Mouse (Mus musculus): ENCODE measurements at regions not wholly inside any gene's neighbourhood (a gene's known extent, or its start where the extent isn't known, plus 50 kb on each side); places are given as distances from the start of the nearest gene placed in this dataset.

DNA sequence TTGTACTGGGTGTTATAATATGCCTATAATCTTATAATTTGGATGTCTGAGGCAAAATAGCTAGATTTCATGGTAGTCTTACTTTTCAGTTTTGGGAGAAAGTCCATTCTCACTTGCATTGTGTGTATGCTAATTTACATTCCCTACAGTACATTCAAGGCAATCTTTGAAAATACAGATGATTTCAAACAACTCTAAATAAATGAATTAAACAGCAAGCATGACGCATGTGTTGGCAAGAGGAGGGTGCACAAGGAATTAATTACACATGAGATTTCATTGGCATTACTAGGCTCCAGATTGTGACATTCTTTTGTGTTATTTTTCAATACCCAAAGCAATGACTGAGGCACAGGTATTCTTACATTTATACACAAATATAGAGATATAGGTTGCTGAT, 495.2 kb upstream of the Cypt12 start:
- intact Hi-C loops (cut with DNase I) = no loop called here
- no peak for DNase-seq

DNA sequence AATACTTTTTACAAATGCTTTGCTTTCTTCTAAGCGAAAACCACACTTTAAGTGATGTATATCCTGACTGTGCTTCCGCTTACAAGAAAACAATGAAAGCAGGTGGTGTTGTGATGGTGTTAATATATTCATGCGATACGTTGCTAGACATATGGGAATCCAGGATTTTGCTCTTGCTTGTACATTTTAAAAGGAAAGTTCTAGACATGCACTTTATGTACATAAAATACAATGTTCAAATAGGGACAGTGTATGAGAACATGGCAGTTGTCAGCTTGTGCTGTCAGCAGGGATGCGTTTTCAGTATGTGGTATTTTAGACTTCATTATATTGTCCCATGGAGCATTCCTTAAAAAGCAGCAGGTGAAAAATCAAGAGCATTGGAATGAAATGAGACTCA, 487.7 kb upstream of the Cypt12 start:
- DNase-seq = no peak
- intact Hi-C loops (cut with DNase I) = no loop called here

DNA sequence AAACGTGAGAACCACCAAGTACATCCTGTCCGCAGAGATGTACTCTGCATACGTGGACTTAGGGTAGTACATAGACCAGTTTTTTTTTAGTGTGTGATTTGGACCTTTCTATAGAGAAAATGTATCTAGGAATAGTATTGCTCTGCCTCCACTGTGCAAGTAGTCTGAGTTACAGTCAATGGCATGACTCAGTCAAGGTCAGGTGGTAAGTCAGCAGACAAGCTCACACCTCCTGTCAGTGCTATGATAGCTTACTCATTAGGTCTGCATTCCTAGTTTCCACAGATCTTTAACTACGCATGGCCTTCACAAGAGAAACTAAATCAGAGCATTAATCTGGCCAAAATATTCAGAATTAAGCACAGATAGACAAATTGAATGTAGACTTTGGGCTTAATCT, 486.8 kb upstream of the Cypt12 start:
- DNase-seq = no peak

DNA sequence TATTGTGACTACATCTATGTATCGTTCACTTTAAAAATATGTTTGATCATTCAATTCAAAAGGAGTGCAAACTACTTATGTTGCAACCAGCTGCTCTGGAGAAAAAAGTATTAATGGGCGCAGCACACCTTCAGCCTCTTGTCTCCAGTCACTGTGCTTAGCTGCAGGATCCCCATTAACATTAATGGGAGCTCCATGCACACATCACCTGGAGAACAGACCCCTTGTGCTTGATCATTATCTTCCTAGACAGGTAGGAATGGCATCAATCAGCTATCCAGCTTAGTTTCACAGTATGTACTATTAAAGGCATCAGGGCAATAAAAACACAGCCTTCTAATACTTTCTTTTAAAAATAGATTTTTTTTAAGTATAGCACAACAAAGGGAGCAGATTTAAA, 474.4 kb upstream of the Cypt12 start:
- DNase-seq = no peak
- intact Hi-C loops (cut with DNase I) = no loop called here

More for the DNA sequence above, 486.8 kb upstream of the Cypt12 start:
- intact Hi-C loops (cut with DNase I) = no loop called here

DNA sequence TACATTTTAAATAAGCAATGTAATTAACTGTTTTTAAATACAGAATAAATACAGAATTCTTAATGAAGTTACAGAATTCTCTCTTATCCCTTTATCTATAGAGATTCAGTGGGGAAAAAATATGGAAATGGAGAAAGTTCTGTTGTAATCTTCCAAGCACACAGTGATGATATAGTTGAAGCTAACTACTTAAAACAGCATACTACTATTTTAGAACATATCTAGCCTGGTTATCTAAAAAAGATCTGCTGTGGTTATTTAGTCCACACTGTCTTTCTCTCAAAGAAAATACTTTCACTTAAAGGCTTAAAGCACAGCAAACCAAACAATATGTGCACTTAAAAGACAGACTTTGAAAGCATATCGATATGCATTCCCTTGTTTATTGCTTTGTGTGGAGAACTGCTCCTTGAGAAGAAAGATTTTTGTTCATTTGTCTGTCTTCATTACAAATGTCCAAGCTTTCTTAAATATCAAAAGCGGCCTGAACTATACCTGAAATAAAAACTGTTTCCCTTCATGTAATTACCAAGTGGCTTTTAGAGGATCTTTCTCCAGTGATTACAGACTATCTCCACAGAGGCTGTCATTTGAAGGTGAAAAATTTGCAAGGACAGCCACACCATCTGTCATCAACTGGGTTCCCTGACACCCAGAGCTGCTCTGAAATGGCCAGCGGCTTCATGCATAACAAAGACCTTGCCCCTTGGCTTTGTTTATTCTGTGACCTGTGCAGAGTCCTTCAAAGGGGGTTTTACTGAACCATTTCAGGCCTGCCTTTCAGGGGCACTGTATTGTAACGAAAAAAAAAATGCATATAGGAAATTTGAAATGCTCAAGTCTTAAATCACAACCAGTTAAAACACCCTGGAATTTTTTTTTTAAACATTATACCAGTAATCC, 458.7 kb upstream of the Cypt12 start:
- intact Hi-C loops (cut with DNase I) = no loop called here

DNA sequence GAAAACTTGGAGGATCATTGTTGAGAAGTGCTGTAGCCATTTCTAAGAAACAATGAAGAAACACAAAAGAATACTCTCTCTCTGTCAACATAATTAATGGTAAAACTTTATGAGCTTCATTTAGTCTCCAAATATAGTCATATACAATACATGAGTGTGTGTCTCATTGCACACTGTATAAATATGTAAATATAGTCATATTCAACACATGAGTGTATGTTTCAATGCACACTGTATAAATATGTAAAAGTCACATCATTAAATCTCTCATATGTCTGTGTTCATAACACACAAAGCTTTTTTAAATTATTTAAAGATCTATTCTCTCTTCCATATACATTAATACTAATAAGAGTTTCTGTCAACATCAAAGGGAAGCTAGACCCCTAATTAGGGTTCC, 457.6 kb upstream of the Cypt12 start:
- intact Hi-C loops (cut with DNase I) = no loop called here
- DNase-seq = no peak

More for the DNA sequence above, 458.7 kb upstream of the Cypt12 start:
- peak; percentile 18 to 19 for DNase-seq

DNA sequence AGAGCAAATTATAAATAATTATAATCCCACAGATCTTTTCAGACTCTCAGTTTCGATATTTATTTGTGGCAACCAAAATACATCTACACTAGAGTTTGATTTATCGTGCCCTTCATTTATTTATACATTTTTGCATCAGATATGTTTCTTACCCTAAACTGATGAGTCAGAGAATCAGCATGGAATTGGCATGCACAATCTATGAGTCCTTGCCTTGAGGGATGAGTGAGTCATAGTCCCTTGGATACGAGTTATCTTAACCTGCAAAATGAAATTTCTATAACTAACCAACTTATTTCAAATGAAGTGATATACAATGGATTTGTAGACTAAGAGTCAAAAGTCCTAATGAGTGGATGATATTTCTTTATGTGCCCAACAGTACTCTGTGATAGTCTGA, 449.9 kb upstream of the Cypt12 start:
- no peak for DNase-seq
- intact Hi-C loops (cut with DNase I) = no loop called here

DNA sequence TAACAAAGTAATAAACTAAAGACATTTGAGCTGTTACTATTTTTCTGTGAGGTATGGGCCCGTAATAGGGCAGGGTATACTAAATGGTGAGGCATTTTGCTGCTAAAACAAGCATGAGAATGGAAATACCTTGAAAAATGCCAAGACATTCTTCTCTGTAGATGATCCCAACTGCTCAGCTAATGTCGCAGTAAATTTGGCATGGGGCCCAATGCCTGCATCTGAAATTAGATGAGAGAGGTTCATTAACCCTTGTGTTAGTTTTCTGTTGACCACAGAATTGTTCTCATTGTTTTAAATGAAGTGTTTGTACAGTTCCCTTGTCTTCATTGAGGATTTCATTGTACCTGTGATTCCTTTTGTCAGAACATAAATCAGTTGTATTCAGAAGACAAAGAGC, 446.7 kb upstream of the Cypt12 start:
- intact Hi-C loops (cut with DNase I) = no loop called here
- no peak for DNase-seq

DNA sequence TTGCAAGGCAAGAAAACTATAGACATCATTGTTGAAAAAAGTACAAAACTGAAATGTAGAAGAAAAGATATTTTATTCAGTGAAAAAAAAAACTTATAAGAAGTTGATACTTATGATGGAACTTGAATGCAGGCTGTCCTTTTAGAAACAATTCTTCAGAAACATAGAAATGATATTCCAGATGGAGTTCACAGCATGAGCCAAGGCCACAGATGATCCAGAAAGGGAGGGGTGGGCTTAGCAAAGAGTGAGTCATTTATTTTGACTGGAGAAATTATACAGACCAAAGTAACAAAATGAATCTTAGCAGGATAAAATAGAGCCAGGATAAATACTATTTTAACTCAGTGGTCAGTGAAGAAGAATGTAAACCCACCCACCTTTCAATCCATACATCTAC, 406.9 kb upstream of the Cypt12 start:
- DNase-seq = peak in 1 of 2 experiments; percentile 1
- intact Hi-C loops (cut with DNase I) = no loop called here

DNA sequence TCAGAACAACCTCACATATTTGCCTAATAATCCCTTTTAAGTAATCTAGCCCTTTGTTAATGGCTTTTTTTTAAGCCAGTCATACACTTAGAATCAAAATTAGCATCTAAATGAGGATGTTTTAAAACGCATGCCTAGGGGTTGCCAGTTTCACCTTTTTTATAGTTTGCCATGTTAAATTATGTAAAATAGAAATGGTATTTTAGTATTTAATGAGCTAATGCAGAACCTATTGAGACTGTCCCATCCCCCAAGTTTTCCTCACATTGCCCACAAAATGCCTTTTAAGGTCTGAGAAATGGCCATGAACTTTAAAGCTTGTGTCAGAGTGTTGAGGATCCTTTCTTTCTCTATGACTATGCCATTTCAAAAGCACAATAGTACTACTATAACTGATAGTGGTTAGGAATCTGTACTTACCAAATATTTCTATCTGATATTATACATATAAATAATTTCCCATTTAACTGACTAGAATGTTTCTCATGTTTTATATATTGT, 400.6 kb upstream of the Cypt12 start:
- intact Hi-C loops (cut with DNase I) = no loop called here
- DNase-seq = no peak

DNA sequence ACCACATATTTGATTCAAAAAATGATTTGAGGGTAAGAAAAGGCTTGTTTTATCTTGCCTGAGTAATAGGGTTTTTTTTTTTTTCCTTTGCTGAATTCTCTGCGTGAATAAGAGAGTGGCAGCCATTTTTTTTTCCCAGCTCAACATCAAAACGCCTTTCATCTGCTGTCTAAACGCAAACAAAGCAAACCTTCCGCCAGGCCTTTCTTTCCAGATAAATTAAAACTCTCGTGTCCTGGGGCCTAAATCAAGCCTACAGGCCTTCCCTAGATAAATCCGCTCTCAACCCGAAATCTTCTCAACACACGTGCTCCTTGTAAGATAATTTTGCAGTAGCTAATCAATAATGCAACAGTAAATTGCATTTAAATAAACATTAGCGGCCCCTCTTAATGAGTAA, 365.7 kb upstream of the Cypt12 start:
- intact Hi-C loops (cut with DNase I) = no loop called here
- no peak for DNase-seq

DNA sequence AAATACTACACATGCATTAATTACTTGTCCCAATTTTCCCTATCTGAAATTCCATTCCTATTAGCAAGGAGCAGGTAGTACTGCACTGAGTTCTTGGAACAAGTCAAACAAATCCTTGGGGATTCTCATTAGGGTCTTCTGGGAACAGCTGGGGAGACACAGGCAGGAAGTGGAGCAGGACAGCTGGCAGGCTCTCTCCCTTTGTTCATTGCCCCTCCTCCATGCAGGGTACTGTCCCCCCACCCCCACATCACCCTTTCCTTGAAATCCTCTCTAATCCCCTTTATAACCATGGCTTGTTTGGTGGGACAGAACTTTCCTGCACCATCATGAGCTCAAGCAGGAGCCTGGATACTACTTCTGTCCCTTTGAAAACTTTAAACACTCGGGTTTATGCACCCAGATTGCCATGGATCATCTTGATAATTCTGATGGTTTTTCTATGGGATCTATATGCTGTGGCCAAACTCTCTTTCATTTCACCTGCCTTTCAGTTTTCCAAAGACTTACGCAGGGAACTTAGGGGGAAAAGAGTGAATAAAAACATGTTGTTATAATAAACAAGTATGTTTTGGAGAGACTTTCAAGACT, 358.2 kb upstream of the Cypt12 start:
- DNase-seq = no peak
- intact Hi-C loops (cut with DNase I) = no loop called here

DNA sequence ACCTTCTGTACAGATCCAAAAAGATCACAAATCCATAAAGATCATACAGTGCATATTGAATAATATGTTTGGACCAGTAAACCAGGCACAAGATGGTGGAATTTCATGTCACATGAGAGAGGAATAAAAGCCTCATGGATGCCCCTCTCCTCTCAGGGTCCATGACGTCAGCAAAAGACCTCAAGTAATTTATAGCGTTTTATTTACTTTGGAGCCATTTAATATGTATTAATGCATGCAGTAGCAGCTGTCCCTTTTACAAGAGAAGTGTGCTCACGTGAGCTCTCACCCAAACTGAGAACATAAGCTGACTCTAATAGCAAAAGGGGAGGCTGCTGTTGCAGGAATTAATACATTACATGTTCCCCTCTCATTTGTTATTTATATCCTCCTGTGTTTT, 355.7 kb upstream of the Cypt12 start:
- DNase-seq = no peak
- intact Hi-C loops (cut with DNase I) = no loop called here

DNA sequence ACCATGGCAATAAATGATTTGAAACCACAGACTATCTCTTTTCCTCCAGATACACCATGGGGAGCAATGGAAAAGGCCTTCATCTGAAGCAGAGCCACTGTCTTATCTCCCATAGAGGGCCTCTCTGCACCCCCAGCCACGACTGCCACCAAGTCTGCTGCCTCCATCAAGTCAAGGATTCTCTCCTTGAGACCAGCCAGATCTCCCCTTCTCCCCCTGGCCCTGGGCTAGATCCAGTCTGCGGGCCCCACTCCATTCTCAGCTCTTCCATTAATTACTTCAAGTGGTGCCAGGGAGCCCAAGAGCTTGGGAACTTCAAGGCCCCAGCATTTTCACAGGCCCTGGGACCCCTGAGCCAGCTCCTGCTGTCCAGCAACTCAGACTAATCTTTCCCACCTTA, 351.8 kb upstream of the Cypt12 start:
- no peak for DNase-seq
- intact Hi-C loops (cut with DNase I) = no loop called here

DNA sequence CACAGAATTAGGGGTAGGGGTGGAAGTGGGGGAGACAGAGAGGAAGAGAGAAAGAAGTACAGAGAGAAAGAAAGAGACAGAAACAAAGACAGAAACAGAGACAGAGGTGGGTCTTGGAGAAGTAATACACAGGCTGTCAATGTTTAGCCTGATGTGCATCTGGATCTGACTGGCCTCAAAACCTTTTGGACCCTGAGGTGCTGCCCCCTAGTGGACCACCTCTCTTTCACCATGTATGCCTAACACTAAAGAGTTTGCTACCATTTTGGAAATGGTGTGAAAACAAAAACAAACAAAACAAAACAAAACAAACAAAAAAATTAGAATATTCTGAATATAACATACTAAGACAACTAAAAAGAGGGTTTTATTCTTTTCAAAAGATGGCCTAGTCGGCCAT, 334.7 kb upstream of the Cypt12 start:
- intact Hi-C loops (cut with DNase I) = loop anchor here (10.0 kb wide), 1 partner anchor 181 kb away; no protein-coding TSS in a partner anchor
- DNase-seq = no peak

DNA sequence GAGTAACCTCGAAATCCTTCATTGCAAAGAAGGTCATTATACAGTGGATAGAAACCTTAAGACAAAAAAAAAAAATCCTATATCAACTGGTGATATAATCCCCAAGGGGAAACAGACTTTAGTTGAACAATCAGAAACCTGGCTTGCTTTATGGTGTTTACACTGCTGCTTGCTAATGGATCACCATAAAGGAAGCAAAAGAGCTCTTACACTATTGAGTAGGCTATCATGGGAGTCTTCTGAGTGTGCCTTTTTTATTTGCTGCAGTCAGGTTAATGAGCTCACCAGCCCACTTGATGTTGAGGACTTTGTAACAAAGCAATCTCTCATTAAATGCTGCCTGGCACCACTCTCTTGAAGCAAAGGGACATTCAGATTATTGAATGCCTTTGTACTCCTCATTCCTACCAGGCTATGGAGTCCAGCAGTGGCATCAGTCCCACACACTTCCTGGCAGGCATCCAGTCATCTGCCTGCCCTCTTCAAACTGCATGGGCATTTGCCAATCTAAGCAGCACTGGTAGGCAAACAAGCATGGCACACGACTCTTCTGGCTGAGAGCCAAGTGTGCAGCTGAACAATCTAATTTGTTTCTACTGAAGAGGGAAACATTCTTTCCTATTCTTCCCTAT, 331.7 kb upstream of the Cypt12 start:
- intact Hi-C loops (cut with DNase I) = loop anchor here (10.0 kb wide), 1 partner anchor 178 kb away; no protein-coding TSS in a partner anchor
- peak; percentile 88 to 90 for DNase-seq

DNA sequence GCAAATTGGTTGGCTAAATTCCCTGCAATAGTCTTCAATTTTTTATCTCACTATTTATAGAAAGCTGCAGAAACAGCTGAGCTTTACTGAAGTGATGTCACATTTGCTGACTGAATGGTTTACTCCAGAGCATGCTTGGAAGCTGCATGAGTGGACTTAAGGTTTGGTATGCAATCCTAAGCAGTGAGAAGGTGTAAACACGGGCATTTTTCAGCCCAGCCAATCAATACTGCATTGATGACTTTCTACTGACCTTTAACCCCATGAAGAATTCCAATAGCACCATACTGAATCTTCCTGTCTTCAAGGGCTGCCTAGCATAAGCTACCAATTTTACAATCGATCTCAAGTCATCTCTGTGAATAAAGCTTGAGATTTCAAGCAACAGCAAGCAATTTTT, 328.7 kb upstream of the Cypt12 start:
- DNase-seq = no peak
- intact Hi-C loops (cut with DNase I) = loop anchor here (10.0 kb wide), 1 partner anchor 175 kb away; no protein-coding TSS in a partner anchor

DNA sequence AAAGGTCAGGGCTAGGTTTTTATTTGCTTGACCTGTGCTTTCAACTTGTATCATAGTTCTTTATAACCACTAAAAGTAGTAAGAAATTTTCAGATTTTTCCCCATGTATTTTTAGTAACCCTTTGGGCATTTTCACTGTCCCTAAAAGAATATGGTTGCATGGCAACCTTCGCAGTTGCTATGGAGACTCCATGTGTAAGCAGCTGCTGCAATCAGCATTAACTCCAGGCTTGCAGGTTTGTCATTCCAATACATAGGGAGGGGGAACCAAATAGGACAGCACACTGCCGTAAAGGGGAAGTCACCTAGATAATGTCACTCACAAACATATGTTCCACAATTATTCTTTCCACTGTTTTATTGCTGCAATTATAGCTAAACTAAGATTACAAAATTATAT, 328.3 kb upstream of the Cypt12 start:
- intact Hi-C loops (cut with DNase I) = loop anchor here (10.0 kb wide), 1 partner anchor 175 kb away; no protein-coding TSS in a partner anchor

DNA sequence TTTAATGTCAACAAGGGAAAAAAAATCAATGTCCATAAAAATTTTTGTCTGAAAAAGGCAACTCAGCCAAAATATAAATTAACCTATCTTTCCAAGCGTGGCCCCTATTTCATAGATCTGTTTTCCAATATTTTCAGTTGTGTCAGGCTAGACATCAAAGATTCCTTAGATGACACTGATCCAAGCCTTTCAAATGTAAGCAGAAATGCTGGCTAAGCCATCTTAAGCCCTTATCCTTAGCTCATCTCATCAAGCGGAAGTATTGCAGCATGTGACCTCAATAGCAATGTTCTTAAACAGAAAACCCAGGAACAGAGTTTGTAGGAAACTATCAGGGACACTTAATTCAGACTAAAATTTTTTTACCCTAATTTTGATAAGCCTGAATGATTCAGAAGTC, 327.8 kb upstream of the Cypt12 start:
- intact Hi-C loops (cut with DNase I) = no loop called here
- DNase-seq = no peak

More for the DNA sequence above, 328.3 kb upstream of the Cypt12 start:
- no peak for DNase-seq

DNA sequence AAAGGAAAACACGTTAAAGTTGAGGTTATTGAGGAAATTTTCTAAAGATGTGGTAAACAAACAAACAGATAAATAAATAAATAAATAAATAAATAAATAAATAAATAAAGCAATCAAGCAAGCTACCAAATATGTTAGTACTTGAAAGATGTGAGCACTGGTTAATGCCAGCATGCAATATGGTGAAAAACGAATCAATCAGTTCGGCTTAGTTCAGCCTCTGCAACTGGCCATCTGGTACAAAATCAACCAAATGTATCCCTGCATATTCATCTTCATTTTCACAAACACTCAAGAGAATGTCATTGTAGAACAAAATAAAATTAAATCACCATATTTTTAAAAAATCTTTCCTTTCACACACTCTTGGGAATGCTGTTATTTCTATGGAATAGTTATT, 315.7 kb upstream of the Cypt12 start:
- intact Hi-C loops (cut with DNase I) = no loop called here
- no peak for DNase-seq

DNA sequence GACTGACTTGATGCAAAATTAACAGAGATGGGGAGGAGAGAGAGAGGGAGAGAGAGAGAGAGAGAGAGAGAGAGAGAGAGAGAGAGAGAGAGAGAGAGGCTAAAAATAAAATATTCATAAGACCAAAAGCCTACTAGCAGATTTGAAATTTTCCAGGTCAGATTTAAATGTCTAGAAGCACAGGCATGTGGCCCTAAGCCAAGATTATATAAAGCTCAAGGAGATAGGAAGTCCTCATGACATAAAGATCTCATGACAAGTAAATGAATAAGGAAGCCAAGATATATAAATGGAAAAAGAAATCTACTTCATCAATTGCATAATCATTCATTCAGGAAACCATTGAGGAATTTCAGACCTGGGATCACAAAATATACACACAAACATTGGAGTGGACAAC, 311.9 kb upstream of the Cypt12 start:
- DNase-seq = no peak
- intact Hi-C loops (cut with DNase I) = no loop called here
